Mouse (Mus musculus): Measurements from ENCODE around the gene Rlf.
"Not testable (repeated sequence)": the region's sequence is repeated elsewhere in the genome, so short reads cannot be mapped to it uniquely, and the experiment has no call there.

Rlf gene

GRCm38 (mm10) chr4:121166697-121167096 lies 48.2 kb downstream of the Rlf start:
- in situ Hi-C loops (cut with MseI, MboI): not testable (repeated sequence)

GRCm38 (mm10) chr4:121163501-121164030 lies 51.3 kb downstream of the Rlf start:
- in situ Hi-C loops (cut with MseI, MboI): no loop called here

GRCm38 (mm10) chr4:121109126-121109525 lies 105.8 kb downstream of the Rlf start, which contains the start of gene Tmco2:
Tmco2 (minus strand) TSS chr4:121109226.
- in situ Hi-C loops (cut with MseI, MboI): no loop called here

- in situ Hi-C loops (cut with MseI, MboI): no loop called here
These were observed 111.6 kb downstream of the Rlf start for GRCm38 (mm10) chr4:121103304-121103703.

- in situ Hi-C loops (cut with MseI, MboI): no loop called here
These were observed 117.1 kb downstream of the Rlf start, which contains the start of gene Zmpste24 for GRCm38 (mm10) chr4:121097650-121098378. Zmpste24 (minus strand) TSS chr4:121098241.
